Mouse (Mus musculus) adrenal gland (tissue): Measurements from ENCODE around the gene Ube2o.
"Not testable (repeated sequence)": the region's sequence is repeated elsewhere in the genome, so short reads cannot be mapped to it uniquely, and the experiment has no call there.

Experiments
- intact Hi-C: fragments of 180-260 bp; cut with DNase I; formaldehyde crosslinking; loops from one replicate; pipeline ENCODE4 v1.15.1; 2025

Ube2o gene

DNA sequence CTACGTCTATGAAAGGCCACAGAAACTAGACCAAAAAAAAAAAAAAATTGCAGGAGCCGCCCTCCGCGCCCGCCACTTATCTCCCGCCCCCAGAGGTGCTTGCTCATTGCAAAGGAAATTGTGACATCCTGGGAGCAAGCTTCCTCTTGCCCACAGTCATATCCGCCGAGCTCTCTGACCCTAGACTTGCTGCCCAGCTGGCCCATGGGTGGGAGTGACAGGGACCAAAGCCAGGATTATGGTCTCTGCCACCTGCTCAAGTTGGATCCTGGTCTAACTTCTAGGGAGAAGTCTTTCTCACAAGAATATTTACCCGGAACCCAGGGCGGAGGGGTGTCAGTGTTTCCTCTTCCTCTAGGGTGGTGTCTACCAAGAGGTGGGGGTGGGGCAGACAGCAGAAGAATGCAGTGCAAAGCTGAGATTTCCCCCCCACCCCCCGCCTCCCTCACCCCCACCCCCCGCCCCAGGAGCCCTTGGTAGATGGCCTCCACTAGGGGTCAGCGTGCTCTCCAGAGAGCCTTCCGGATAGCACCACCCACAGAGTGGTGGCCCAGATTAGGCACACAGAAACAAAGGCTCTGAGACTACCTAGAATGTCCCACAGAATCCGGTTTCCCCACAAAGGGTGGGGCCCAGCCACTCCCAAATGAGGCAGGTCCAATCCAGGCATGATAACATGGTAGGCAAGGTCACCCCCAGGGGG is 34.6 kb upstream of the Ube2o start:
- intact Hi-C loops: no loop called here

DNA sequence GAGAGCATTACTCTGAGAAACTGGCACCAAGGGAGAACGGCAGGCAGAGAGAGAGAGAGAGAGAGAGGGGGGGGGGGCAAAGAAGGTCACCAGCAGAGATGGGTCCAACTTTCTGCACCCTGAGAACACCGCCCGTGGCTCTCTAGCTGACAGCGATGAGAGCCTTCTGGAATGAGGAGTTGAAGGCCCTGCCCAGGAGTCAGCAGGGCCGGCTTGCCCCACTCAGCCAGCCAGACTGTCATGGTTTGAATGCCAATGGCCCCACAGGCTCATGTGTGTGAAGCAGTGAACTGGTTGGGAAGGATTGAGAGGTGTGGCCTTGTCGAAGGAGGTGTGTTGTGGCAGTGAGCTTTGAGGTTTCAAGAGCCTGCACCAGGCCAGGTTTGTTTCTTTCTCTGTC is 32.0 kb upstream of the Ube2o start:
- intact Hi-C loops: no loop called here

DNA sequence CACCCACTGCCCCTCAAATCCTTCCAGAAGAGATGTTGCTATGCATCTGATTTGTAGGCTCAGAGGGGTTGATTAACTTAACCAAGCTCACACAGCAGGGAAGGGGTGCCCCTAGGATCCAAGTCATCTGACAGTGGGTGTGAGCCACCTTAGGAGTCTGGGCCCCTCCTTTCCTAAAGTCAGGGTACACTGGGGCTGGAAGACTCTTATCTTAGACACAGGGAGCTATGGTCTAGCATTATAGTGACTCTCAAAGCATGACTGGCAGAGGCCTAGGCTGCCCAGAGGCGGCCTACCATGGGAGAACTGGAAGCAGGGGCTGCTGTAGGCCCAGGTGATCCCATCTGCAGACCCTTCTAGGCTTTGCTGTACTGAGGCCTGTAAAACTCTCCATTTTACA is 31.3 kb upstream of the Ube2o start:
- intact Hi-C loops: no loop called here

DNA sequence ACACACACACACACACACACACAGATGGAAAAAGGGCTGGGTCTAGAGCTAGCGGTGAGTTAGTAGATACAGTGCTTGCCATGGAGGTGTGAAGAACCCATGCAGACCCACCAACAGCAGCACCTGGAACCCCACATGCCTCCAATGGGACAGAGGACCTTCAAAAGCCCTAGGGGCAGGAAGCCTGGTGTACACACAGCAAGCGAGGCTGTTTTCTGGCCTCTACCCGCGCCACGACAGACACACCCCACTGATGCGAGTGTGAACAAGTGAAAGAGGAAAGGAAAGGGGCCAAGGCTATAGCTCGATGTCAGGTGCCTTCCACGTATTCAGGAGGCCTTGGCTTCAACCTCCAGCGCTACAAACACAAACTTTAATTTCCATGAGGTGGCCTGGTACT is 30.6 kb upstream of the Ube2o start:
- intact Hi-C loops: no loop called here

DNA sequence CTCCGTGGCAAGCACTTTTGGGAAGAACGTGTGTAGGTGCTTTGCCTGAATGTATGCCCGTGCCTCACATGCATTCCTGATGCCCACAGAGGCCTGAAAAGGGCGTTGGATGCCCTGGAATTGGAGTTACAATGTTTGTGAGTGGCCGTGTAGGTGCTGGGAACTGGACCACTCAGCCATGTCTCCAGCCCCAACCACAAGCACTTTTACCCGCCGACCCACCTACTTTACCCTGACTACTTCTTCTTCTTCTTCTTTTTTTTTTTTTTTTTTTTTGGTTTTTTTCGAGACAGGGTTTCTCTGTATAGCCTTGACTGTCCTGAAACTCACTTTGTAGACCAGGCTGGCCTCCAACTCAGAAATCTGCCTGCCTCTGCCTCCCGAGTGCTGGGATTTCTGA is 29.9 kb upstream of the Ube2o start:
- intact Hi-C loops: not testable (repeated sequence)

DNA sequence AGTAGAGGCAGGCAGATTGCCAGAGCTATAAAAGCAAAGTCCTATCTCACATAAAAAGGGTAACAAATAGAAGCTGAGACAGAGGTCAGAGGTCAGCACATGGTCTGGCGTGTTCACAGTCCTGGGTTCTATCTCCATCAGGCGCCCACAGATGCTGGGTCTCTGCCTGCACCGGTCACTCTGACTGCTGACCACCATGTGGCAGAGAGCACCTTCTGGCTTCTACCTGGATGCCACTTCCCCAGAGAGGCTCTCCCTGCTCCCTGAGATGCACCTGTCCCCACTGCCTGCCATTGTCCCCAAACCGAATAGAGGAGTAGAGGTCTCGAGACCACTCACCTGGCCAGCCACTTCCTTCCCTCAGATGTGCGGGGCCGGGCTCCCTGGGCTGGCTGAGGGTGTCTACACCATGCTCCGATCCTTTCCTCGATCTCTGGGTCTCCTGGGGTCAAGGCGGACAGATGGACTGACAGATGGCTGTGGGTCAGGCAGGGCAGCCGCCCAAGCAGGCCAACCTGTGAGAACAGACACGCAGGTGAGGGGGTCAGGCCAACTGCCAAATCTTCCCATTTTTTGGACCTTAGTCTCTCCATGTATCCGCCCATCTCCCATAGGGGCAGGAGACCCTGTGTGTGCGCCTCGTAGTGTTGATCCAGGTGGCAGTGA is 28.9 kb upstream of the Ube2o start:
- intact Hi-C loops: no loop called here

DNA sequence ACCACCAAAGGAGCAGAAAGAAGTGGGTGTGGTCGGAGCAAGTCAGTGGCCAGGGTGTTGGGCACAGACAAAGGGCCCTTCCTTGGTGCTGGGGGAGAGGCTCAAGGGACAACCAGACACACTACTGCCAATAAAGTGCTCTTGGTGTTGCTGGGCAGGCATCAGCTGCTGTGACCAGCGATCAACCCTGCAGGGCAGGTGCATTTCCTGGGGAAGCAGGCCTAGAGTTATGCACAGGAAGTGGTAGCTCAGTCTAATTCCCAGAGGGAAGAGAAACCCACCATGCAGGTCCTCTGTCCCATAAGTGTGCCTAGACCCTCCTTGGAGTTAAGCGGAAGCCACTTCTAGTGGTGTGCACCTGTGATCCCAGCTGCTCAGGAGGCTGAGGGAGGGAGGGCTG is 26.5 kb upstream of the Ube2o start:
- intact Hi-C loops: no loop called here

DNA sequence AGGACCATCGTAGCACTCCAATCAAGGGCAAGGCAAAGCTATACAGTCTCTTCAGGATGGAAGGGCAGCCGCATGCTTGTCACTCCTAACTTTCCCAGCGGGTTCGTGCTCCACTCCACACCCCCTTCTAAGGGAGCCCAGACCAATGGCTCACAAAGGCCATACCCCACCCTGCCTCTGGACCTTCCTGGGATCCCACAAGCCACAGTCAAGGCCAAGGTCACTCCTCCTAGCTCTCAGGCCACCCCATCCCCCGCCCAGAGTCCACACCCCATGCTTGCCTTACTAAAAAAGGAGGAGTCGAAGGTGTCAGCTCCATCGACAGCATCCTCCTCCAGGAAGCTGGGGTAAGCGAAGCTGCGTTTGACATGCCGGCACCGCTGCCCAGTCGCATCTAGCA is 22.9 kb upstream of the Ube2o start:
- intact Hi-C loops: no loop called here

DNA sequence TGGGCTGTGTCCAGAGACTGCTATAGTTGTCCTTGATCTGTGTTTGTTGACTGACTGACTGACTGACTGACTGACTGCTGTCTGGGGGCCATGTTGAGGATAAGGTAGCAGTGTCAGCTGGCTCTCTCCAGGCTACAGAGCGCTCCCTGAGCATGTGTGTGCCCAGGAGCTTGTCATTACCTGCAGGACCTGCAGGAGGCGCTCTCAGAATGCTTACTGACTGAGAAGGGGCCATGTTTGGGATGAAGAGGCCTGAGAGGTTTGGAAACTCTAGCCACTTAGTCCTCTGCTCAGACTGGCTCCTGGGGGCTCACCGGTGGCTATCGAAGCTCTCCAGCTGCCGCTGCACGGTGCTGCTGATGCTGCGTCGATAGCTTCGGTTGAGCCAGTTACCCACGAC is 22.1 kb upstream of the Ube2o start:
- intact Hi-C loops: no loop called here

DNA sequence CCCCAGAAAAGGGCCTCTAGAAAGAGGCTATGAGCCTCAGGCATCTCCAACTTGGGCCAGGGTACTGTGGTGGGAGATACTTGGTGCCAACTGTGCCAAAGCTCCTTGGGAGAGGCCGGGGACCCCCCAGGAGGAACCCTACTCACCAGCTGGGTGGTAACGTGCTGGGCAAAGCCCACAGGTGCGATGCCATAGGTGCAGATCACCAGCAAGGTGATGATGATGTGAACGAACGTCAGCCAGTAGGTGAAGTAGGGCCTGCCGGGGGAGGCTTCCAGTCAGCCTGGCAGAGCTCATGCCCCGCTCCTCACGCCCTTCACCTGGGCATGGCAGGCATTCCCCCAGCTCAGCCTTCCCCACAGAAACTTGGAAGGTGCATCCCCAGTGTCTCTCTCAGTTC is 20.8 kb upstream of the Ube2o start:
- intact Hi-C loops: no loop called here

DNA sequence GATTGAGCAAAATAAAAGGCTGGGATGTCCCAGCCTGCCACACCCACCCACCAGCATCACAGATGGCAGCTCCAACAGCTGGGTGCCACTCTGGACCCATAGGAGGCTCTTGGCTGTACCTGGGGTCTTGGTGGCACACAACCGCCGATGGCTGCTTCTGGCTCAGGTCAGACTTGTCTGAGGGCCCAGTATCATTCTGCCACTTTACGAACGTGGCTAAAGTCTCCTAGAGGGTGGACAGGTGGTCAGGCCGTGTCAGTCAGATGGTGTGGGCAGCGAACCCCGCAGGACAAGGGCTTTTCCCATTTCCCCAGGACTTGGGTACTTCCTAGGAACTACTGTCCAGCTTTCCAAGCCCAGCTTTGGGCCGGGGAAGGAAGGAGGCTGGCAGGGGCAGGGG is 19.9 kb upstream of the Ube2o start:
- intact Hi-C loops: no loop called here

DNA sequence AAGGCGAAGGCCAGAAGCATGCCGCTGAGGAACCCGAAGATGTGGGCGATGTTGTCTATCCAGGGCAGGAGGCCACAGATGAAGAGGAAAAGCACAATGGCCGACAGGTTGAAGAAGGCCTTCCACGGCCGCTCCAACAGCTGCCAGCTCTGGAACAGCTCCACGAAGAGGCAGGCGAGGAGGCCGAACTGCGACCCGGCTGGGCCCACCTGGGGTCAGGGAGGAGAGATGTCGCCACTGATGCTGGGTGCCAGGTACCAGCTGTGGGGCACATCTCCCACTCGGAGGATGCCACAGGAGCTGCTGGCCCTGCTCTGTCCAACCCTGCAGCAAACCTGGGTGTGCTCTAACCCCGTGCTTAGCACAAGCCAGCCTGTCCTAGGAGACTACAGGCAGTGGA is 18.0 kb upstream of the Ube2o start:
- intact Hi-C loops: no loop called here

DNA sequence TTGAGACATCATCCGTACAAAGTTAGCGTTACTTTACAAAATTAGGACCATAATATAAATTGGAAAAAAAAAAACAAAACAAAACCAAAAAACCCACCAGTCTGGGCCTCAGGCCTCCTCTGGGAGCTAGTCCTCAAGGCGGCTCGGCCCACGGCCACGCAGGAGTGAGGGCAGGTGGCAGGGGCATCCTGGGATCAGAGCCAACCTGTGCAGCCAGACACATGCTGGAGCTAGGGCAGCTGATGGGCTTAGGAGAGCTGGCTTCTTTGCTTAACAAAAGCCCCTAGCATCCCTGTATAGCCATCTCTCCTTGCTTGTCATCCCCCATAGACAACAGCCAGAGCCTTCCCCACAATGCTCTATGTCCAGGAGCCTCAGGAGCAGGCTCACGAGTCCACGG is 16.9 kb upstream of the Ube2o start:
- intact Hi-C loops: no loop called here

DNA sequence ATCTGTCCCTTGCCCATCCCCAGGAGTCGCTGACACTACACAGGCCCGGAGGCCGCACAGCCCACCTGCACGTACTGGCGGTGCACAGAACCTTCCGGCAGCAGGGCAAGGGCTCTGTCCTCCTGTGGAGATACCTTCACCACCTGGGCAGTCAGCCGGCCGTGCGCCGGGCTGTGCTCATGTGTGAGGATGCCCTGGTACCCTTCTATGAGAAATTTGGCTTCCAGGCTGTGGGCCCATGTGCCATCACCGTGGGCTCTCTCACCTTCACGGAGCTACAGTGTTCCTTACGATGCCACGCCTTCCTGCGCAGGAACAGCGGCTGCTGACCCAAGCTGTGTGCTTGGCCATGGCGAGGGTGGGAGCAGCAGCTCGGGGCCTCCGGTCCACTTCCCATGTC is 15.5 kb upstream of the Ube2o start:
- intact Hi-C loops: no loop called here

DNA sequence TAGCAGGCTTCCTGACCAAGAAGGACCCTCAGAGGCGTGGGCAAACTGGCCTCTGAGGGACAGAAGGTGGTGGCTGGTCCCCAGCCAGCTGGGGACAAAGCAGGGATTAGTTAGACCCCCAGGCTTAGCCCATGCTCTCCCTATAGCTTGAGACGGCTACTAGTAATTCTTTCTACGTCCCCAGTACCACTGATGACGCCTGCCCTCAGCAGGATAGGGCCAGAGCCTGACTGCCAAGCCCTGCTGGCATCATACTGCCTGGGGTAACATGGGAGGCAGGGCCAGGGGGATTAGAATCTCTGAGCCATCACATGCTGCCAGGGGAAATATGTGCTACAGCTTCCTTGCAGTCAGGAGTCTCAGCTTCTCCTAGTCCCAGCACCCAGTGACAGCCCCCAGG is 12.1 kb upstream of the Ube2o start:
- intact Hi-C loops: no loop called here

DNA sequence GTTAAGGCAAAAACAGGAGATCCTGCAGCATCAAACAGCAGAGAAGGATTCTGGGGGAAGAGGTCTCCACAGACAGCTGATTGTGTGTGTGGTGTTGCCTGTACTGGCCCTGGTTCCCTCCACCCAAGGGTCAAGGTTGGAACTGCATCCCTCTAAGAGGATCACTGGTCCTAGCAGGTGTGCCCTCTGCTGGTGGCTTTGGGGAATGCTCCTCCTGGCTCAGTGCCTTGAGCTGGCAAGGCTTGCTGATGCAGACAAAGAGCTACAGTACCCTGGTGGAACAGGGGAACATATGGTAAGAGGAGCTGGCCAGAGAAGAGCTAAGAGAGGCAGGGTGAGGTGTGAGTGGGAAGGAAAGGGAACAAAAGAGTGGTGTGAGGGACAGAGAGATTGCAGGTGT is 11.2 kb upstream of the Ube2o start:
- intact Hi-C loops: no loop called here

DNA sequence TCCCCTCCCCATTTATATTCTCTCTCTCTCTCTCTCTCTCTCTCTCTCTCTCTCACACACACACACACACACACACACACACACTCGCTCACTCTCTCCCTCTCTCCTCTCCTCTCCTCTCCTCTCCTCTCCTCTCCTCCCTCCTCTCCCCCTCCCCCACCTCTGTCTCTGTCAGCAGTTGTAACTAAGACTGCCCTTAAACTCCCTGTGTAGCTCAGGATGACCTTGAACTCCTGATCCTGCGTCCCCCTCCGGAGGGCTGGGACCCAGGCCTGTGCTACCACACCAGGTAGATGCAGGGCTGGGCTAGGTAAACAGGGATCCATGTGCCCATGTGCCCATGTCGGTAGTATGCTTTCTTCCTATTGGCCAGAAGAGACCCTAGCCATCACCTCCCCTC is 10.4 kb upstream of the Ube2o start:
- intact Hi-C loops: no loop called here

DNA sequence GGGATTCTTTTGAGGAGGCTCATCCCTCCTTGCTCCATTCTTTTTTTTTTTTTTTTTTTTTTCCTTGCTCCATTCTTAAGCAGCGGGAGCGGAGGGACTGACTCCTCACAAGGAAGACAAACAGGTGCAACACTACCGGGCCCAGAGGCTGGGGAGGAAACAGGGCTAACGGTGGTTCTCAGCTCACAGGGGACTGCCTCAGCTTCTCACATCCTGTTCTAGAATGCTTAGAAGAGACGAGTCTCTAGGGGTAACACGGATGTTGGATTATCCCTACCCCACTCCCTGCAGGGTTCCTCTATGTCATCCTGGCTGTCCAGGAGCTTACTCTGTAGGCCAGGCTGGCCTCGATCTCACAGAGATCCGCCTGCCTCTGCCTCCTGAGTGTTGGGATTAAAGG is 8.3 kb upstream of the Ube2o start:
- intact Hi-C loops: no loop called here

DNA sequence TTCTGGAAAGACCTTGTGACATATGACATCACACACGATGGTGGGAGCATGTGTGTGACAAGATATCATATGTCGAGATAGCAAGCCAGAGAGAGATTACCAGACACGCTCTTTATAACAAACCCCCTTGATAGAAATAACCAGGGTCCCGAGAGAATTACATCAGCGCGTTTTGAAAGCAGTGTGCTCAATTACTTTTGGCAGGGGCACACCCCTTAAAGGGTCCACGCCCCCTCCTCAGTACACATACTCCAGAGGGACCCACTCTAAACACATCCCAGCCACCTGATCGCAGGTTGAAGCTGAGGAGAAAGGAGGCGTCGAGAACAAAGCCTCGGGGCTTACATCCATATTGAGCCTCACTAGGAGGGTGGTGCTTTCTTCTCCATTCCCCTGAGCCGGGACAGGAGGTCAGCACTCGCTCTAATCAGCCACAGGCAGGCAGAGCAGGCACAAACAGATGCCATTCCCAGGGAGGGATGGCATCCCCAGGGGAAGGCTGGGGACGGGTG is 7.8 kb upstream of the Ube2o start:
- intact Hi-C loops: no loop called here

DNA sequence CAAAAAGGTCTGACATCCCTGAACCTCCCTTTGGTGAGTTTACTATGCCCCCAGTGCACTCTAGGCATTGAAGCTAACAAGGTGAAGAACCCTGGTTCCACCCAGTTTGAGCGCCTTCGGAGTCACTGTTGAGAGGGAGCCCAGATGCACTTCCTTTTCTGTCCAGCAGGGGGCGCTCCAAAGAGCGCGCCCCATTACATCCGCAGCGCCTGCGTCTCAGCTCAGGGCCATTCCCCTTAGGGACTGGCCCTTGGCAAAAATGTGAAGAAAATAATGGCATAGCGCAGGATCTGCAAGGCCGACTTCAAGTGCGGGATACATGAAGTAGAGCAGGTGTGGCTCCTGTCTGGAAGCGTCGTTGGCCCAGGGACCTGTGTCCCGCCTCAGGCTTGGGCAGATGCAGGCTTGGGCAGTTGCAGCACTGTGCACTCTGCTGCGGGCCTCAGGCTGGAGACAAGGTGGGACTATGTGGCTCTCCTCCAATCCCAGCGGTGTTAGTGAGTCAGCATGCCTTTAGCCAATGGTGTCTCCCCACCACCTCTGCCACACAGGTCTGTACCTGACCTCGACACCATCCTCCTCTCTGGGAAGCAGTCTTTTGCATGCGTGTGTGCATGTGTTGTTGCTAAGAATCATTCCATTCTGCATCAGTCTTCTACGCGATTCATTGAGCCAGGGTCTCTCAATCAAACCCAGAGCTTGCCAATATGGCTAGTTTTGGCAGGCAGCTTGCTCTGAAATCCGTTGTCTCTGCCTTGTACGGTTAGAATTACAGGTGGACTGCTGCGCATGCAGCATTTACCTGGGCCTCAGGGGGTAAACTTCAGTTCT is 5.8 kb upstream of the Ube2o start:
- intact Hi-C loops: loop anchor here (2.0 kb wide), 1 partner anchor 42 kb away; no protein-coding TSS in a partner anchor

DNA sequence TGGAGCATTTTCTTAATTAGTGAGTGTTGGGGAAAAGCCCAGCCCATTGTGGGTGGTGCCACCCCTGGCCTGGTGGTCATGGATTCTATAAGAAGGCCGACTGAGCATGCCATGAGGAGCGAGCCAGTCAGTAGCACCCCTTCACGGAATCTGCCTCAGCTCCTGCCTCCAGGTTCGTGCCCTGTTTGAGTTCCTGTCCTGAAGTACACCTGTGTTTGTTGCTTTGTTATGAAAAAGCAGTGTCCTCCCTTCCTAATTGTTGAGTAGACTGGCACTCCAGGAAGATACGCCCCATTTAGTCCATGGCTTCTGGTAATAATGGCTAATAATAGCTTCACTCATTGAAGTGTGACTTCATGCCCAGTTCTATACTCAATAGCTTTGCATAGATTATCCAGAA is 5.1 kb upstream of the Ube2o start, which contains the start of gene Aanat:
TSS of gene Aanat (plus strand) at position 123 of the 400 bp plus-strand sequence.
- intact Hi-C loops: loop anchor here (2.0 kb wide), 1 partner anchor 42 kb away; no protein-coding TSS in a partner anchor

DNA sequence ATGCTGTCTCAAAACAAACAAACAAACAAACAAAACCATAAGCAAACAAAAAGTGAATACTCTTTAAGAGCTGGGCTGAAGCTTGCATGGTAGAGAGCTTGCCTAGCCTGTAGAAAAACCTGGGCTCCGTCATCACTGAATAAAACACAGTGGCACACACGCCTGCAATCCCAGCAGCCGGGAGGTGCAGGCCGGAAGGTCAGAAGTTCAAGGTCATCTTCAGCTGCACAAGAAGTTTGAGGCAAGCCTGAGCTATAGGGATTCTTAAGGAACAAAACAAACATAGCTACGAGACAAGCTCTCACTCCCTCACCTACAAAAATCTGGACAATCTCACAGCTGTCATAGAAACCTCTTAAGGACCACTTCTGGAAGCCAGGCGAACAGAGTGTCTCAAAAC is 4.4 kb upstream of the Ube2o start:
- intact Hi-C loops: loop anchor here (2.0 kb wide), 1 partner anchor 43 kb away; no protein-coding TSS in a partner anchor
